ENCODE assay signal across 16 mouse cellular contexts in the genomic region with DNA sequence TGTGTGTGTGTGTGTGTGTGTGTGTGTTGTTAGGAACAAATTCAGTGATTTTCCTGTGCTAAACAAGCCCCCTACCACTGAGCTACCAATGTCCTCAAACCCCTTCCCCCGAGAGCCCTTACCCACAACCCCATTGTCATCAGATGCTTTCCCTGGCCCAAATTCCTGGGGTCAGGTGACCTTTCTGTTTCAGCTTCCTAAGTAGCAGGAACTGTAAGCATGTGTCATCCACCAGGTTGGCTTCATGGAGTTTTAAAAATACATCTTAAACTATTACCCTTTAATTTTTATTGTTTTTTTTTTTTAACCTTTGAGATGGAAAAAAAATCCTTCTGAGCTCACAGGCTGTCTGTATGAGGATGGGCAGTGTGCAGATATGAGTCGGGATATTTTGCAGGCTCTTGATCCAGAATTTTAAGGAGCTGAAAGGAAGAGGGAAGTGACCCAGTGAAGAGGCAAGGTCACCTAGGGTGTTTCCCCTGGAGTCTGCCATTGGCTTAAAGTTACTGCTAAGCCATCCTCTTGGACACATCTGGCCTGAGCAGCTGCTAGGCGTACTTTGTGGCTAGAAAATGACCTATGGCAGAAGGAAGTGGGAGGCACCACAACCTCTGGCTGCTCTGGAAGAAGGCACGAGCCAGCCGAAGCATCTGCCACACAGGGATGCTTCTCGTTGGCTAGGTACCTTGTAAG. TPM values are rescaled to one million over a fixed set of nuclear protein-coding genes. Genes with fewer than 3 reads are reported as not detected.
A peak's percentile ranks its signal among the peaks of the same experiment; 100 is the strongest.
DNase-seq lines count a peak whose midpoint lies in the region; ATAC-seq and TF ChIP-seq lines count a peak whose summit lies in the region.
"Had no signal": no experiment of that assay in that cellular context is flagged by ENCODE, and none has a peak within 500 bp of the region (broad histone marks: within the 10 kb centered on the region; RNA-seq: fewer than 3 reads in every experiment).

No protein-coding gene starts in this region.

- no peak for TF ChIP-seq CTCF in heart, adult 2 months (IDR thresholded peaks at IDR 0.05)
- TF ChIP-seq CTCF in C2C12 (IDR thresholded peaks at IDR 0.05; ENCODE audit: control insufficient read depth, insufficient read depth, insufficient read length), result no peak

- no peak overlapping the region for H3K27ac ChIP-seq in heart, adult 2 months
- no peak overlapping the region for H3K27ac ChIP-seq in heart, embryonic 12.5 days (ENCODE audit: poor library complexity, severe bottlenecking)
- H3K27ac ChIP-seq in brown adipose tissue, adult 24 weeks (replicated peaks; ENCODE audit: low read depth, low read length), result peak overlapping the region; percentile 78
- H3K27ac ChIP-seq: intestine, embryonic 15.5 days; liver, embryonic 12.5 days had no signal

- H3K4me3 ChIP-seq in heart, adult 2 months, result no peak overlapping the region
- H3K4me3 ChIP-seq in heart, embryonic 12.5 days, result no peak overlapping the region
- no peak overlapping the region for H3K4me3 ChIP-seq in C2C12 (ENCODE audit: insufficient read depth, poor library complexity, severe bottlenecking)
- no peak overlapping the region for H3K4me3 ChIP-seq in brown adipose tissue, adult 24 weeks (ENCODE audit: insufficient read depth, low read depth, low read length)
- peak overlapping the region; percentile 30 for H3K4me3 ChIP-seq in megakaryocyte, embryonic 14.5 days (replicated peaks)
- H3K4me3 ChIP-seq: erythroblast, embryonic 14.5 days; intestine, embryonic 15.5 days; liver, embryonic 12.5 days had no signal

- H3K36me3 ChIP-seq in heart, adult 2 months (ENCODE audit: control insufficient read depth, insufficient read depth, low read length), result no peaks in the 10 kb centered on the region
- H3K36me3 ChIP-seq in heart, embryonic 12.5 days, result no peaks in the 10 kb centered on the region
- H3K36me3 ChIP-seq in C2C12 (ENCODE audit: control insufficient read depth, insufficient read depth), result no peaks in the 10 kb centered on the region
- H3K36me3 ChIP-seq in megakaryocyte, embryonic 14.5 days (replicated peaks; ENCODE audit: low read length), result no peaks in the 10 kb centered on the region
- H3K36me3 ChIP-seq: intestine, embryonic 15.5 days; liver, embryonic 12.5 days had no signal

- H3K79me3 ChIP-seq in C2C12 (ENCODE audit: low read depth), result no peaks in the 10 kb centered on the region

- H3K4me1 ChIP-seq in heart, adult 2 months (ENCODE audit: control insufficient read depth, insufficient read depth, low read length), result peaks cover 18% of the 10 kb centered on the region
- peaks cover 8% of the 10 kb centered on the region; the same call in 1 of the 2 replicates for H3K4me1 ChIP-seq in heart, embryonic 12.5 days (replicated peaks)
- peaks cover 25% of the 10 kb centered on the region for H3K4me1 ChIP-seq in brown adipose tissue, adult 24 weeks (ENCODE audit: control insufficient read depth, insufficient read depth, insufficient read length, low read length)
- H3K4me1 ChIP-seq in megakaryocyte, embryonic 14.5 days, result peaks cover 28% of the 10 kb centered on the region

- no peak overlapping the region for H3K9ac ChIP-seq in heart, adult 2 months (ENCODE audit: low read depth, low read length)
- H3K9ac ChIP-seq in heart, embryonic 12.5 days, result no peak overlapping the region
- H3K9ac ChIP-seq: intestine, embryonic 15.5 days; liver, embryonic 12.5 days had no signal

- WGBS in heart, adult 2 months, result 37% methylated on average over 6 of the region's 6 CpGs
- WGBS in heart, embryonic 12.5 days, result 62% methylated on average over 6 of the region's 6 CpGs

- TF ChIP-seq POLR2A in heart, adult 2 months (IDR thresholded peaks at IDR 0.05; ENCODE audit: insufficient read depth, low read depth, low read length), result no peak

- 0 out of 2 replicates have a peak, but pooled peaks have one; percentile 26 for TF ChIP-seq EP300 in heart, adult 2 months (IDR thresholded peaks at IDR 0.05; ENCODE audit: insufficient read depth, low read depth, low read length)

- ATAC-seq in heart, embryonic 12.5 days (ENCODE audit: insufficient number of reproducible peaks, low FRiP score), result no peak
- ATAC-seq: intestine, embryonic 15.5 days; liver, embryonic 12.5 days; lung, postnatal 0 days had no signal

- H3K9me3 ChIP-seq in heart, embryonic 12.5 days (replicated peaks), result no peaks in the 10 kb centered on the region
- no peaks in the 10 kb centered on the region for H3K9me3 ChIP-seq in megakaryocyte, embryonic 14.5 days
- H3K9me3 ChIP-seq: intestine, embryonic 15.5 days; liver, embryonic 12.5 days had no signal

- H3ac ChIP-seq in C2C12 (ENCODE audit: control insufficient read depth, insufficient read length, low read depth), result no peak overlapping the region

- intact Hi-C loops in heart, adult 2 months (cut with DNase I), result no loop called here

- no peaks in the 10 kb centered on the region for H3K27me3 ChIP-seq in heart, adult 2 months (ENCODE audit: control insufficient read depth, insufficient read depth, low read length)
- no peaks in the 10 kb centered on the region for H3K27me3 ChIP-seq in heart, embryonic 12.5 days (replicated peaks)
- H3K27me3 ChIP-seq in C2C12 (ENCODE audit: control insufficient read depth, insufficient read depth, insufficient read length), result no peaks in the 10 kb centered on the region
- H3K27me3 ChIP-seq in megakaryocyte, embryonic 14.5 days (replicated peaks), result no peaks in the 10 kb centered on the region
- H3K27me3 ChIP-seq: intestine, embryonic 15.5 days; liver, embryonic 12.5 days had no signal

- H3K79me2 ChIP-seq in heart, adult 2 months (replicated peaks; ENCODE audit: control insufficient read depth, insufficient read depth, low read length), result peaks cover 2% of the 10 kb centered on the region; the same call in 1 of the 2 replicates
- H3K79me2 ChIP-seq in C2C12 (ENCODE audit: control insufficient read depth, insufficient read depth), result no peaks in the 10 kb centered on the region

- no peak overlapping the region for H3K4me2 ChIP-seq in heart, embryonic 12.5 days
- H3K4me2 ChIP-seq: intestine, embryonic 15.5 days; liver, embryonic 12.5 days had no signal

- DNase-seq in heart, adult 2 months, result peak in 1 of 2 experiments; percentile 42
- DNase-seq in spleen, postnatal 14 days (ENCODE audit: low spot score in 2 of 2), result no peak
- no peak for DNase-seq in thymus, postnatal 4 days
- DNase-seq: midbrain, embryonic 14.5 days; retina, postnatal 1 day; thymus, adult 18-20 months had no signal

TF ChIP-seq in C2C12, 6 proteins besides CTCF, POLR2A, EP300 and RAD21:
- TF ChIP-seq MYOD1 (IDR thresholded peaks at IDR 0.05; ENCODE audit: control insufficient read depth, insufficient read length, low read depth) (peak; percentile 36), MYOG (IDR thresholded peaks at IDR 0.05; ENCODE audit: control insufficient read depth, extremely low read depth, insufficient read length) (no peak), USF1 (IDR thresholded peaks at IDR 0.05; ENCODE audit: low read depth) (peak; percentile 52), CEBPB (IDR thresholded peaks at IDR 0.05; ENCODE audit: low read depth) (no peak), FOSL1 (IDR thresholded peaks at IDR 0.05; ENCODE audit: insufficient read depth, low read length, poor library complexity, severe bottlenecking) (no peak)

RNA-seq across cellular contexts. Expression of a gene that starts 5.6 kb away (rescaled TPM):
- total RNA-seq in heart, adult 2 months (2021), result 10 to 100 TPM; 43.5 to 49.7 TPM
- 54.4 and 54.6 TPM in 2 replicates for polyA plus RNA-seq in heart, adult 2 months (2012; rRNA removed)
- 53.5 and 56.3 TPM in 2 replicates for polyA plus RNA-seq in heart, embryonic 12.5 days (2016; fragmentation: Nextera tagmentation; extraction: Ambion mirVana)
- polyA plus RNA-seq in C2C12 (2012; fragmentation: generic; extraction: Trizol), result 18.4 TPM
- 33.4 and 36.3 TPM in 2 replicates for polyA plus RNA-seq in brown adipose tissue, adult 24 weeks (2012; ENCODE audit: insufficient read depth, insufficient read length, missing spikeins)
- polyA plus RNA-seq in megakaryocyte, embryonic 14.5 days (2012; ENCODE audit: insufficient read depth, low replicate concordance), result 0.17 and 0.65 TPM in 2 replicates

RNA-seq across cellular contexts. Expression of a gene that starts 16.6 kb away (rescaled TPM):
- not detected for total RNA-seq in heart, adult 2 months (2021)
- polyA plus RNA-seq in heart, adult 2 months (2012; rRNA removed), result 1.2 TPM in 1 of 2 replicates, not detected in the other
- polyA plus RNA-seq in heart, embryonic 12.5 days (2016; fragmentation: Nextera tagmentation; extraction: Ambion mirVana), result not detected in 2 replicates
- 0.04 TPM for polyA plus RNA-seq in C2C12 (2012; fragmentation: generic; extraction: Trizol)
- not detected in 2 replicates for polyA plus RNA-seq in brown adipose tissue, adult 24 weeks (2012; ENCODE audit: insufficient read depth, insufficient read length, missing spikeins)
- not detected in 2 replicates for polyA plus RNA-seq in megakaryocyte, embryonic 14.5 days (2012; ENCODE audit: insufficient read depth, low replicate concordance)
- total RNA-seq: adrenal gland, postnatal 10 days had no signal
- polyA plus RNA-seq: erythroblast, embryonic 14.5 days; liver, embryonic 12.5 days; spleen, adult 2 months had no signal

Comparison
In these comparisons a context has a peak if more than half of its experiments do, and no peak if none do; other contexts are left out.
1. RNA of a gene that starts 5.6 kb away (polyA plus RNA-seq): 54.4 to 54.6 TPM in heart, adult 2 months, 53.5 to 56.3 TPM in heart, embryonic 12.5 days, 33.4 to 36.3 TPM in brown adipose tissue, adult 24 weeks and 18.4 TPM in C2C12 (single experiment); 0.17 to 0.65 TPM in megakaryocyte, embryonic 14.5 days; every median in the first group is over 10 times any median in the second.